Mouse (Mus musculus): ENCODE data around the gene Tspan10. TPM values are rescaled to one million over a fixed set of nuclear protein-coding genes. Genes with fewer than 3 reads are reported as not detected.
A peak's percentile ranks its signal among the peaks of the same experiment; 100 is the strongest.

Tspan10 gene
- polyA plus RNA-seq, 1 experiment from 2014 or later, result not detected

DNA sequence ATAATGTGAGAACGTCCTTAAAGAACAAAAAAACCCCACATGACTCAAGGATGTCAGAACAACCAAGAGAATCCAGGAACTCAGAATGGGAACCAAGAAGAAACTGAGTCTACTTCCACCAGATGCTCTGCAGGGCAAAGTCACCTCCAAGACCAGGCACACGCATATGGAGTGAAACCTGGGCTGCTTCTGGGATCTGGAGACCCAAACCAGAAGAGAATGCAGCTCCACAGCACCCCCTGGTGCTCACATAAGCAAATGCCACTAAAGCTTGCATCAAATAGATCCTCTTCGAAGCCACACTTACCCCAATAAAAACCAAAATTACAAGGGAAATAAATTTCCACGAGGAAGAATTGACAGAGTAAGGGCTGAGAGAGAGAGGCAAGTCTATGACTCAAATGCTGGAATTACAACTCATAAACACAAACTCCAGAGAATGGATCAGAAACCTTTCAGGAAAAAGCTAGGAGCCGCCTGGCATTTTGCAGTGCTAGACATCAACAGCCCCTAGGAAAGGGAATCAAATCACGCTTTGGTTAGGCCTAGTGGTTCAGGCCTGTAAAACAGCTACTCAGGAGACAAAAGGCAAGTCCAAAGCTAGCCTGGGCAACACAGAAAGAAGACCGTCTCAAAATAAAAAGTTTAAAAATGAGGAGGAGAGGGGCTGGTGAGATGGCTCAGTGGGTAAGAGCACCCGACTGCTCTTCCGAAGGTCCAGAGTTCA, 18.7 kb upstream of the Tspan10 start:
- 70% methylated on average over 9 of the region's 9 CpGs for whole genome bisulfite sequencing (ENCODE audit: insufficient replicate concordance)
- Histone ChIP-seq H3K27me3 (no peaks in the 10 kb centered on the region), H3K9me3 (replicated peaks) (no peaks in the 10 kb centered on the region), H3K27ac (no peak overlapping the region), H3K9ac (no peak overlapping the region), H3K4me3 (replicated peaks) (no peak overlapping the region), H3K4me1 (replicated peaks) (no peaks in the 10 kb centered on the region), H3K36me3 (peaks cover 94% of the 10 kb centered on the region), H3K4me2 (no peak overlapping the region)
- DNase-seq (no peak), ATAC-seq (ENCODE audit: low read depth) (no peak)

DNA sequence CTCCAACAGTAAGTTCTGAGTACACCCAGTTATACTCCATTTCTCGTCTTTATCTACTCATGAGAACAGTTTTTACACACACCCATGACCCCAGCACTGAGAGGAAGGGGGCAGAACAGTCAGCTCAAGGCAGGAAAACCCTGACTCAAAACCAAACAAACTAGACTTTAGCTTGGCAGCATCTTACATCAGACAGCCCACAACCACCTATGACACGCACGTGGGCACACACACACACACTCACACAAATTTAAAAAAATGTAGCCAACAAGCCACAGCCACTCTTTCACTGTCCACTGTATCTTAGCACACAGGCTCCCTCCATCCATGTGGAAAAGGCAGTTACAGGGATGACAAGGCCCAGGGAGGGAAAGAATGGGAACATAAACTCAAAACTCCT, 15.7 kb upstream of the Tspan10 start:
- WGBS (ENCODE audit: insufficient replicate concordance), result 78% methylated on average over 3 of the region's 3 CpGs
- Histone ChIP-seq H3K36me3 (peaks cover 91% of the 10 kb centered on the region), H3K27ac (no peak overlapping the region), H3K9ac (no peak overlapping the region), H3K4me3 (replicated peaks) (no peak overlapping the region), H3K9me3 (replicated peaks) (no peaks in the 10 kb centered on the region), H3K27me3 (no peaks in the 10 kb centered on the region), H3K4me2 (no peak overlapping the region), H3K4me1 (replicated peaks) (no peaks in the 10 kb centered on the region)
- DNase-seq (no peak), ATAC-seq (ENCODE audit: low read depth) (no peak)

DNA sequence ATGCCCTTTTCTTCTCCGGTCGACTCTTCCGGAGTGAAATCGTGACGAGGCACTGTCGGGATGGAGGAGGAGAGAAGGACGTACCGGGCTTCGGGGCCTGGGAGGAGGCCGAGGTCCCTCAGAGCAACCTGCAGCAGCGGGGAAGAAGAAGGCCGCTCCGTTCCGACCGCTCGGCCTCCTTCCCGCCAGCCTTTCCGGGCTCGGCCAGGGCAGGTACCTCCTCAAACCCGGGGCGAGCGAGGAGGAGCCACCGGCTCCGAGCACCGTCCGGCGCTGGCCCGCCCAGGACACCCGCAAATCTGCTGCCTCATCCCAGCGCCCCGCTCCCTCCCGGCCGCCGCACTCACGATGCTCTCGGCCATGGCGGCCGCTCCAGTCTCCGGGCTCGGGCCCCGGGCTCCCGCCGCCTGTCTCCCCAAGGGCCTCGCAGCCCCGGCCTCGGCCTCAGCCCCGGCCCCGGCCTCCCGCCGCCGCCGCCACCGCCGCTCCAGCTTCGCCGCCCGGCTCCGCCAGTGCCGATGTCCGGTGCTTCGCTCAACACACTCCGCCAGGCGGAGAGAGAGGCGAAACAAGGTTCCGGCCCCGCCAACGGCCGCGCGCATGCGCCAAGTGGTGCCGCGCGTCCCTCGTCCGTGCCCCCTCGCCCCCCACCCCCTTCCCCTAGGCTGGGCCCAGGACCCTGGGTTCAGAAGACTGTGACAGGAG, 5.1 kb upstream of the Tspan10 start, which contains the start of gene Nploc4:
TSS of gene Nploc4 (minus strand) at position 557 of the 705 bp plus-strand sequence.
- H3K9ac ChIP-seq, result peak within 1 kb of the TSS; percentile 96
- H3K27me3 ChIP-seq, result no peaks in the 10 kb centered on the region
- H3K4me2 ChIP-seq, result peak within 1 kb of the TSS; percentile 79
- peak; percentile 79 for DNase-seq
- peak within 1 kb of the TSS; percentile 97 for H3K4me3 ChIP-seq (replicated peaks)
- H3K27ac ChIP-seq, result peak within 1 kb of the TSS; percentile 93
- under 1% methylated on average over 69 of the region's 77 CpGs for WGBS (ENCODE audit: insufficient replicate concordance)
- H3K36me3 ChIP-seq, result peaks cover 30% of the 10 kb centered on the region
- peaks cover 16% of the 10 kb centered on the region for H3K4me1 ChIP-seq (replicated peaks)
- no peaks in the 10 kb centered on the region for H3K9me3 ChIP-seq (replicated peaks)
- peak; percentile 95 for ATAC-seq (ENCODE audit: low read depth)

DNA sequence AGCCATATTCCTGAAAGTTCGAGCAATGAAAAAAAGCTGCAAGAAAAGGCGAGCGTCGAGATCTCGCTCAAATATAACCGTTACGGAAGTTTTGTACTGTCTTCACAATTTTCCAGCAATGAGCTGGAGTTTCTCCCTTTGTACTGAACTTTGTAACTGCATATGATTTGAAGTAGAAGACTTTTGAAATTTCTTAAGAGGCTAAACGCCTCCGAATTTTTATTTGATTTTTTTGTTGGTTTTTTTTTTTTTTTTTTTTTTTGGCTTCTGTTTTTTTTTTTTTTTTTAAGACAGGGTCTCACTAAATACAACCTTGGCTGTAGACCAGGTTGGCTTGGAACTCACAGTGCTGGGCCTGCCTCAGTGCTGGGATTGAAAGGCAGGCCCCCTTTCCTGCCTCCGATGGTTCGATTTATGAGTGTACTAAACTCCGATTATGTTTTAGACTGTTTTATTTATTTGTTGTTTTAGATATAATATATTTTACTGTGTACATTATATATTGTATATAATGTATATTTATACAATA, 4.5 kb upstream of the Tspan10 start:
- 26% methylated on average over 12 of the region's 12 CpGs for WGBS (ENCODE audit: insufficient replicate concordance)
- ATAC-seq (ENCODE audit: low read depth) (no peak), DNase-seq (no peak)
- H3K36me3 ChIP-seq, result peaks cover 23% of the 10 kb centered on the region
- peak overlapping the region; percentile 79 for H3K4me2 ChIP-seq
- H3K9ac ChIP-seq, result peak overlapping the region; percentile 96
- peaks cover 16% of the 10 kb centered on the region for H3K4me1 ChIP-seq (replicated peaks)
- H3K27ac ChIP-seq, result peak overlapping the region; percentile 93
- no peaks in the 10 kb centered on the region for H3K9me3 ChIP-seq (replicated peaks)
- peak overlapping the region; percentile 97 for H3K4me3 ChIP-seq (replicated peaks)
- no peaks in the 10 kb centered on the region for H3K27me3 ChIP-seq

DNA sequence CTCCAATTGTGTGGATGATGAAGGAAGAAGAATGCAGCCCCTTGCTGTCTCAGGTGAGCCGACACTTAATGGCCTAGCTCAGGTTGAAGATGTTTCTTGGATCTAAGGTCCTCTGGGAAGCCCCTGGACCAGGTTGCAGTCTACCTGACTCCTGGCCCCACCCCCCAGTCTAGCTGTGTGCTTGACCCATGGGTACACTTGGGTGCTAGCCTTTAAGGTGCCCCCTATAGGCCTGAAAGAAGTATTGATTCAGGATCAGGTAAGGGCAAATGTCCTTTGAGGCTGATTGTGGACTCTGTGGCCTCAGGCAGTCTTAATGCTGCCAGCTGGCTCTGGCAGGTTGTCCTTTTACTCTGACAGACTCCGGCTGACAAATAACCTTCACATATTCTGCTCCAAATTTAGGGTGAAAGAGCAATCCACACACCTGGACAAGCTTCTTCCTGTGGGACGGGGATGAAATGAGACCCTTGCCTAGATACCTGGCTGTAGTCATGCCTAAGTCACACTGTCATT, 379 bp downstream of the Tspan10 start:
- H3K27me3 ChIP-seq, result no peaks in the 10 kb centered on the region
- no peaks in the 10 kb centered on the region for H3K36me3 ChIP-seq
- no peak overlapping the region for H3K4me2 ChIP-seq
- no peak overlapping the region for H3K9ac ChIP-seq
- no peak overlapping the region for H3K27ac ChIP-seq
- H3K9me3 ChIP-seq (replicated peaks), result no peaks in the 10 kb centered on the region
- no peak overlapping the region for H3K4me3 ChIP-seq (replicated peaks)
- WGBS (ENCODE audit: insufficient replicate concordance), result 72% methylated on average over 3 of the region's 3 CpGs
- no peaks in the 10 kb centered on the region for H3K4me1 ChIP-seq (replicated peaks)
- DNase-seq (no peak), ATAC-seq (ENCODE audit: low read depth) (no peak)

DNA sequence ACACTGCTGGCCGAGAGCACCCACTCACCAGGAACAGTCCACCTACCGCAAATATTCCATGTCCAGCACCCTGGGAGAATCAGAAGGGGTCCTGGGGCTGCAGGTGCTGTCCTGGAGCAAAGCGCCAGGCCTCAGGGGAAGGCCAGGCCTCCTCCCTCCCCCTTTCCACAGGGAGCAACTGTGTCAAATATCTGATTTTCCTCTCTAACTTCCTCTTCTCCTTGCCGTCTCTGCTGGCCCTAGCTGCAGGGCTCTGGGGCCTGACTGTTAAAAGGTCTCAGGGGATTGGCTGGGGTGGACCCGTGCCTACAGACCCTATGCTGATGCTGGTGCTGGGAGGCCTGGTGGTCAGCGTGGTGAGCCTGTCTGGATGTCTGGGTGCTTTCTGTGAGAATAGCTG, 1.7 kb downstream of the Tspan10 start:
- DNase-seq, result no peak
- Histone ChIP-seq H3K9ac (no peak overlapping the region), H3K4me3 (replicated peaks) (no peak overlapping the region), H3K4me2 (no peak overlapping the region), H3K9me3 (replicated peaks) (no peaks in the 10 kb centered on the region), H3K4me1 (replicated peaks) (0 out of 2 replicates have a peak, but pooled peaks cover 3% of the 10 kb centered on the region), H3K27me3 (no peaks in the 10 kb centered on the region), H3K36me3 (no peaks in the 10 kb centered on the region), H3K27ac (no peak overlapping the region)
- no peak for ATAC-seq (ENCODE audit: low read depth)
- WGBS (ENCODE audit: insufficient replicate concordance), result 54% methylated on average over 6 of the region's 6 CpGs

DNA sequence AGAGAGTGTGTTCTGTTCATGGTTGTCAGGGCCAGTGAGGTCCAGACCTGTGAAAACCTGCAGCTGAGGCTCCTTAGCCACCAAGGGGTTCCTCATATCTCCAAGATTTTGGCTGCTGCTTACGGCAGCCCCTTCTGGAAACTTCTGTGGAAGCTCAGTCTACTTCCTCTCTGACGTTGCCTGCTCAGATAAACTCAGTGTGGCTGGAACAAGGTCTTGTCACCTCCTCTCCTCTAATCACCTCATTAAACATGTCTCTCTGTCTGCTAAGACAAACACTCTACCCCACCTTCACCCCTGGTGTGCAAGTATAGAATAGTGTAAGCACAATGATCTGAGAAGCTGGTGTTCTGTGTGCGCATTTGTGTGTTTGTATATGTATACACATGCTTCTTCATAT, 3.0 kb downstream of the Tspan10 start:
- Histone ChIP-seq H3K4me3 (replicated peaks) (no peak overlapping the region), H3K27me3 (no peaks in the 10 kb centered on the region), H3K4me1 (replicated peaks) (0 out of 2 replicates have a peak, but pooled peaks cover 3% of the 10 kb centered on the region), H3K9me3 (replicated peaks) (no peaks in the 10 kb centered on the region), H3K9ac (no peak overlapping the region), H3K36me3 (no peaks in the 10 kb centered on the region), H3K27ac (no peak overlapping the region), H3K4me2 (no peak overlapping the region)
- WGBS (ENCODE audit: insufficient replicate concordance), result 48% methylated on average over 3 of the region's 3 CpGs
- DNase-seq (no peak), ATAC-seq (ENCODE audit: low read depth) (no peak)

DNA sequence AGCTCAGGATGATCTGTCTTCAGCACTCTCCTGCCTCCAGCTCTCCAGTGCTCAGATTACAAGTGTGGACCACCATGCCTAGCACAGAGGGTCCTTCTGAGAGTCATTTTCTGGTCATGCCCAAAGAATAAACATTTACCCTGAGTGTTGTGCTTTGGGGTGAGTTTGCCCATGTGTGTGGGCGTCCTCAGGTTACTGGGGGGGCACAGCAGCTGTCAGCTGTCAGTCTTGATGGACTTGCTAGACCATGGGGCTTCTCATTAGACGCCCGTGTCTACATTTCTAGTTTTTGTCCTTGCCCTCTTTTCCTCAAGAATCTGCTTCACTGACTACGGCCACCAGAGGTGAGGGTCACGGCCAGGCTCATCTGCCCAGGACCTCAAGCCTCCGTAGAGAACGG, 4.7 kb downstream of the Tspan10 start:
- Histone ChIP-seq H3K36me3 (no peaks in the 10 kb centered on the region), H3K27ac (no peak overlapping the region), H3K9ac (no peak overlapping the region), H3K4me1 (replicated peaks) (0 out of 2 replicates have a peak, but pooled peaks cover 3% of the 10 kb centered on the region), H3K9me3 (replicated peaks) (no peaks in the 10 kb centered on the region), H3K4me3 (replicated peaks) (no peak overlapping the region), H3K4me2 (no peak overlapping the region), H3K27me3 (no peaks in the 10 kb centered on the region)
- WGBS (ENCODE audit: insufficient replicate concordance), result 80% methylated on average over 7 of the region's 7 CpGs
- no peak for ATAC-seq (ENCODE audit: low read depth)
- DNase-seq, result no peak

DNA sequence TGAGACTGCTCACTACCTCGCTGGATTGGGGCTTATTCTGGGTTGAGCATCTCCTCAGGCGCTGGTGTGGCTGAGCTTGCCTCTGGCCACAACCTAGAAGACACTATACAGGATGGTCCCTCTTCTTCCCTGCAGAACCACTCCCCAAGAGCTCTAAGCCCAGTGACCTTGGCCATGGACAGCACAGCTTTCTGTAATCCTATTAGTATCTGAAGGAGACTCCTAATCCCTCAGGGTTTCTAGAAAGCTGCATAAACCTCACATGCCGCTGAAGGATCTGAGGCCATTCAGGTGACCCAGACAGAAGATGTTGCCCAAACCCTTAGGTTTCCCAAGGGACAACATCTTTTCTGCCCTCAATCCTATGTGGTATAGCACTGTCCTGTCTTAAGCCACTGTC, 9.8 kb downstream of the Tspan10 start:
- 56% methylated on average over 3 of the region's 3 CpGs for WGBS (ENCODE audit: insufficient replicate concordance)
- Histone ChIP-seq H3K4me2 (no peak overlapping the region), H3K27ac (no peak overlapping the region), H3K36me3 (no peaks in the 10 kb centered on the region; the same call in 1 of the 2 replicates), H3K9me3 (replicated peaks) (no peaks in the 10 kb centered on the region), H3K27me3 (no peaks in the 10 kb centered on the region), H3K4me3 (replicated peaks) (no peak overlapping the region), H3K4me1 (replicated peaks) (peaks cover 33% of the 10 kb centered on the region), H3K9ac (no peak overlapping the region)
- no peak for DNase-seq
- no peak for ATAC-seq (ENCODE audit: low read depth)

DNA sequence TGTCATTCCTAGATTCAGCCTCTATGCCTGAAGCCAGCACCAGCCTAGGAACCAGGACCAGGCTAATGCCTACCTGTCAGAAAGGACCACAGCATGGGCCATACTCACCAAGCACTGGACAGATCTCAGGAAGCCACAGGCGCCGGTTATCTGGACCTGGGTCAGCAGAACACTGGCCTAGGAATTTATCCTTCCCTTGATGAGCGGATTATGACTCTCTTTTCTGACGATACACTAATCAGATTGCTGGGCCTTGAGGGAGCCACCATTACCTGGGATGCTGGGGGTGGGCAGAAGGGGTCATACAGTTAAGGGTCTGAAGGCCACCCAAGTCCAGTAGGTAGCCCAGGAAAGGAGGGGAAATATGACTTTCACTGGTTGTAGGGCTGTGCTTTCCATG, 10.9 kb downstream of the Tspan10 start, which contains the start of gene Pde6g:
TSS of gene Pde6g (minus strand) at position 195 of the 400 bp plus-strand sequence.
- H3K27me3 ChIP-seq, result no peaks in the 10 kb centered on the region
- H3K9ac ChIP-seq, result no peak within 1 kb of the TSS
- ATAC-seq (ENCODE audit: low read depth), result no peak
- H3K36me3 ChIP-seq, result no peaks in the 10 kb centered on the region; the same call in 1 of the 2 replicates
- no peaks in the 10 kb centered on the region for H3K9me3 ChIP-seq (replicated peaks)
- H3K27ac ChIP-seq, result 0 out of 2 replicates have a peak within 1 kb of the TSS, but pooled peaks have one; percentile 74
- H3K4me3 ChIP-seq (replicated peaks), result no peak within 1 kb of the TSS
- peaks cover 36% of the 10 kb centered on the region for H3K4me1 ChIP-seq (replicated peaks)
- H3K4me2 ChIP-seq, result no peak within 1 kb of the TSS
- DNase-seq, result no peak
- 78% methylated on average over 4 of the region's 4 CpGs for WGBS (ENCODE audit: insufficient replicate concordance)

DNA sequence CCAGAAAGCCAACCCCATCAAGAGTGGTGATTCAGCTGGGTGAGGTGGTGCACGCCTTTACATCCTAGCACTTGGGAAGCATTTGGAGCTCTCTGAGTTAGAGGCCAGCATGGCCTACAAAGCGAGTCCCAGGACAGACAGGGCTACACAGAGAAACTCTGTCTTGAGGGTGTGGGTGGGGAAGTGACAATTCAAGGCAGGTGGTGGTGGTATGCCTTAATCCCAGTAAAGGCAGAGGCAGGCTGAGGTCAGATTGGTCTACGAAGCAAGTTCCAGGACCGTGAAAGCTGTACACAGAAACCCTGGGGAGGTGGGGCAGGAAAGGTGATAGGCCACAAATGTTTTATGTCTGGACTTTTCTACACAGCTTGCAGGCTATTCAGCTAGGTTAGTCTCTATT, 12.5 kb downstream of the Tspan10 start:
- Histone ChIP-seq H3K4me1 (replicated peaks) (peaks cover 53% of the 10 kb centered on the region), H3K4me3 (replicated peaks) (no peak overlapping the region), H3K4me2 (peak overlapping the region; percentile 47; the same call in 1 of the 2 replicates), H3K27ac (peak overlapping the region; percentile 74), H3K36me3 (peaks cover 6% of the 10 kb centered on the region), H3K9ac (peak overlapping the region; percentile 42; the same call in 1 of the 2 replicates), H3K9me3 (replicated peaks) (no peaks in the 10 kb centered on the region), H3K27me3 (no peaks in the 10 kb centered on the region)
- WGBS (ENCODE audit: insufficient replicate concordance), result 93% methylated on average over 4 of the region's 4 CpGs
- no peak for DNase-seq
- no peak for ATAC-seq (ENCODE audit: low read depth)
